Mouse (Mus musculus): ENCODE results near the gene Cplx2.

DNA sequence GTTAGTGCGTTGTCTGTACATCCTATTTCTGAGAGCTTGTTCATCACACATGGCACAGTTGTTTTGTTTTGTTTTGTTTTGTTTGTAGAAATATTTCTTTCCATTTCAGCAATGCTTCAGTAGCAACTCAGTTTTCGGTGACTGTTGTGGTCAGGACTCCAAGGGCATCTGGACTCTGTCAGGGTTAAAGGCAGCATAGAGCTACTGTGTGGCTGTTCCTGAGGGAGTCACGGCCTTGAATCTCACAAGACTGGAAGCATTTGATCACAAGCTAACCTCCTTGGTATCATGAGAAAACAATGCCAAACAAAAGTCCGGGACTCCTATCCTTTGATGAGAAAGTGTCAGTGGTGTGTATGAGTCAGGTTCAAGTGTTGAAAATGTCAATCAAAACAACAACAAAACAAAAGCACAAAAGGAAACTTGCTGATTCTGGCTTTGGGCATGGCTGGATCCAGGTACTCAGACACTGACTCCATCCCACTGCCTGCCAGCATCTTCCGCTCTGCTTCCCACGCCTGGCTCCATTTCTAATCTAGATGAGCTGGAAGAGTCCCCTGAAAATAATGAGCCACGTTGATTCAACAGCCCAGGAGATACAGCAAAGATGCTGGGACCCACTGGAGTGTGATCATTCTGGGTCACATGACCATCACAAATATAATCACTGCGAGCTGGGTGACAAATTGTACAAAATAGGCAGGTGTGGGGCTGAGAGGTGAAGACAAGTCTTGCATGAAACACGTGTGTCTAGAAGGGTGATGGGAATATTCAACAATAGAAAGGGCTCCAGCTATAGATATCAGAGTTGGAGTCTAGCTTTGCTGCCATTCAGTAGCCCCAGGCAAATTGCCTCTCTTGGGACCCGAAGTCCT is 55.9 kb downstream of the Cplx2 start:
- TF ChIP-seq POLR2A (IDR thresholded peaks at IDR 0.05; ENCODE audit: low read depth, low read length) (no peak), CTCF (IDR thresholded peaks at IDR 0.05; ENCODE audit: extremely low read depth, insufficient read depth, insufficient read length, insufficient replicate concordance) (no peak)

Data from spleen, adult 2 months (tissue).